Mouse (Mus musculus): ENCODE results near the gene Cdh13. TPM values are rescaled to one million over a fixed set of nuclear protein-coding genes. Genes with fewer than 3 reads are reported as not detected.

Gene Cdh13
- total RNA-seq, 4 experiments from 2014 or later: 81.0 to 97.1 (median 86.4) TPM

GRCm38 (mm10) chr8:118444651-118445207 lies 161.2 kb downstream of the Cdh13 start:
- no peak for DNase-seq (ENCODE audit: low spot score in 2 of 2)

DNA sequence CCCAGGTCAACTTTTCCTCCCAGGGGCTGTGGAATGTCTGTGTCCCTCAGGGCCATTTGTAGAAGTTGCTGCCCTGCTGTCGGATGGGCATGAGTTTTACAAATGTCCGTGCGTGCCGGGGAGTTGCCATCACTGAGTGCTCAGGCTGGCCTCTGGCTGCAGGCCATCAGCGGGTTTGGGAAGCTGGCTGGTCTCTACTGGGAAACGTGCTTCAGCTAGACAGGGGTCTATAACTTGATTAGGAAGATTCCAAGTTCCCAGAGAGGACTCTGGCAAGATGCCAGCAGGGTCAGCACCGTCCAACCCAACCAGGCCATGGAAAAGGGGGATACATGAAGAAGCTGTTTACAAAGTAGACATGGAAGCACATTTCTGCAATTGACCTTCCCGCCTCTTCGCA lies 163.0 kb downstream of the Cdh13 start:
- DNase-seq (ENCODE audit: low spot score in 2 of 2): no peak

DNA sequence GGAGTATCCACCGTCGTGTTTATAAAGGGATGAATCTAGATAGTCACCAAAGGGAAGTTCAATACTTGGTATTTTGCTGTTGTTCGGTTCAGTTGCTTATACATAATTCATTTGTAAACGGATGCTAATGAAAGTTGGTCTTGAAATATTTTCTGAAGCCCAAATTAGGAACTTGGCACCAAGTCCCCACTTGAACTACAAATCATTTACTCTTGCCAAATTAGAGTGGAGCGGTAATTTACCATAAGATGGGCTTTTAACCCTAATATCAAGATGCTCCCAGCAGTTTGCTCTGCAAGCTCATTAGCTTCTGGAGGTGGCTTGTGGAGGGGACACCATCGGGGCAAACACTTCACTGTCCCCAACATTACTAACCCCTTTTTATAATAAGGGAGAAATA lies 164.5 kb downstream of the Cdh13 start:
- DNase-seq (ENCODE audit: low spot score in 2 of 2): no peak

DNA sequence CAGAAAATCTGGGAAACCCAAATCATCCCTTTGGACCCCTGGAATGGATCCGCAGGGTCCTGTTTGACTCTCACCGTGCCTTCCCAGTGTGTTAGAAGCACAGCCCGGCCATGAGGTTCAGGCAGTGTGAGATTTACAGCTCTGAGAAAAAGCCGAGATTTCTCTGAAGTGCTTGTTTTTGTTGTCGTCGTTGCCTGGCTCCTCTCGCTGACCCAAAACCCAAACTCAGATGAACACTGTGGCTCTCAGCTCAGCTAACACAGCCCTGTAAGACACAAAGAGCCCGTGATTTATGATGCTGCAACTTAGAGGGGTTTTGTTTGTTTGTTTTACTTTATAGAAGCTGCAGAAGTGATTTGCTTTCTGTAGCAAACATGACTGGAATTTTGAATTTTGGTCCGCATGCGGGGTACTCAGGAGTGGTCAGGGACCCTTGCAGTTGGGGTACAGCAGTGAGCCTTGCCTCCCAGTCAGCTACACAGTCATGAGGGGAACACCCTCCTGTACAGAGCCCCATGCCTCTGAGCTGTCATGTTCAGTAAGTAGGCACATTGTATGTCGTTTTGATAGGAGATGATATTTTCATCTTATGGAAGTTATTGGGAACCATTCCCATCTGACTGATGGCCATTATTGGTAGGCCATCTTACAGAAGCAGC lies 169.0 kb downstream of the Cdh13 start:
- no peak for DNase-seq (ENCODE audit: low spot score in 2 of 2)

DNA sequence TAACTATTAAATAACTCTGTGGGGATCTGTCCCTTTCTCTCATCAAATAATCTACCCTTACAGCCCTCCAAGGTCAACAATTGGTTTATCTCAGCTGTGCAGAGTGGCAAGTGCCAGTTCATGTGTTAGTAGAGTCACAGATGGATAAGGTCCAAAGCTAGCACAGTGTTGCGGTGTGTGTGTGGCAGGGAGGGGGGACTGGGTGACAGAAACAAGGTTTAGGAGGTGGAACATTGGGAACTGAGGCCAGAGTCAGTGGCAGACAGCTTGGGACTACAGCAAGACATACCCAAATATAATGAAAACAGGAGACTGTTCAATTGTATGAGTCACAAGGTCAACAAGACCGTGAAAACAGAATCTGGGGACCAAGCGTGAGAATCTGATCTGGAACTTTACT lies 171.7 kb downstream of the Cdh13 start:
- no peak for DNase-seq (ENCODE audit: low spot score in 2 of 2)

- peak in 1 of 2 experiments; percentile 20 for DNase-seq (ENCODE audit: low spot score in 2 of 2)
These were observed 181.9 kb downstream of the Cdh13 start for GRCm38 (mm10) chr8:118465330-118465948.

- no peak for DNase-seq (ENCODE audit: low spot score in 2 of 2)
These were observed 194.1 kb downstream of the Cdh13 start for GRCm38 (mm10) chr8:118477587-118477986.

GRCm38 (mm10) chr8:118488735-118489134 lies 205.2 kb downstream of the Cdh13 start:
- no peak for DNase-seq (ENCODE audit: low spot score in 2 of 2)

GRCm38 (mm10) chr8:118502509-118502908 lies 219.0 kb downstream of the Cdh13 start:
- no peak for DNase-seq (ENCODE audit: low spot score in 2 of 2)

DNA sequence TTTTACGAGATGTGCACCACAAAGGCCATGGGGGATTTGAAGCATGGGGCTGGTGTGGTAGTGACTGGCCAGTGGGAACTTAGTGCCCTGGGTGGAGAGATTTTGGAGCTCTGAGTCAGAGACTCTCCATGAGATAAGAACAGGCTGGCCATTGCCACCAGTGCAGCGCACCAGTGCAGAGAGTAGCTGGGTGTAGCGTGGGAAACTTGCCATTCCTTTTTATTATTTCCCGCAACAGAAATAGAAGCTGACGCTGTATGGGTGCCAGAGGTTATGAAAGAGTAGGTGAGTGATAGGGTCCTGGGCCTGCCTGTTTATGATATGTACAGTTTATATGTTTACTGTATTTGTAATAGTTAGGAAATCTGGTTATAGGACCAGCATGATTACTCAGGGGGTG lies 225.9 kb downstream of the Cdh13 start:
- DNase-seq (ENCODE audit: low spot score in 2 of 2): no peak

DNA sequence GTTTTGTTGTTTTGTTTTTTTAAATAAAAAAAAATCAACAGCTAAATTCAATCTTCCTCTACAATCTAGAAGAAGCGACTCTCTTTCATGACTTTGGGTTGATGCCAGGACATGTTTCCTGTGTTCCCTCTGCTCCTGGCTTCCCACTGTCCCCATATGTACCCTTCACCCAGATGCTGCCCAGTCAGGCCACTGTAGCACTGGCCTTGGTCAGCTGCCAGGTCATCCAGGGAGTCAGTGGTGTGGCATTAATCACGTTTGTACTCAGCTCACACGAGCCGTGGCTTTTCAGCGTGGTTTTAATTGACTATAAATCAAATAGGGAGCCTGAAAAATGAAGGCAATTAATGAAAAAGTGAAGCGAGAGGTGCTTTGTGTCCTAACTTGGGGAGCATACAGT lies 229.7 kb downstream of the Cdh13 start:
- no peak for DNase-seq (ENCODE audit: low spot score in 2 of 2)

DNA sequence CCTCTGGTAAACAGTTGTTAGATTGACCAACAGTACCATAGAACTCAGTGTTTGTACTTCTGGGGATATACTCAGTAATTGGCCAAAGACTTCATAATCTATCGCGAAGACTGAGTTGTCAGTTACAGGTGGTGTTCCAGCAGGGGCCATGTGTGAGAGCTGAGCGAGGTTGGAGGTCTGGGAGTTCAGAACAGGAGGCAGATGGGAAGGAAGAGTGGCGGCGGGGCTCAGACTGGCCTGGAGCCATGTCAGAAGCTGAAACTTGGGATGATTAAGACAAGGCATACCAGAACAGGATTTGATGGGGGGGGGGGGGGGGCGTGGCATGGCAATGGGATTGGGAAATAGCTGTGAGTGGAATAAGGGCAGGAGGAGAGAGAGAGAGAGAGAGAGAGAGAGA lies 232.1 kb downstream of the Cdh13 start:
- DNase-seq (ENCODE audit: low spot score in 2 of 2): no peak

- DNase-seq (ENCODE audit: low spot score in 2 of 2): no peak
These were observed 233.5 kb downstream of the Cdh13 start for GRCm38 (mm10) chr8:118517071-118517470.

DNA sequence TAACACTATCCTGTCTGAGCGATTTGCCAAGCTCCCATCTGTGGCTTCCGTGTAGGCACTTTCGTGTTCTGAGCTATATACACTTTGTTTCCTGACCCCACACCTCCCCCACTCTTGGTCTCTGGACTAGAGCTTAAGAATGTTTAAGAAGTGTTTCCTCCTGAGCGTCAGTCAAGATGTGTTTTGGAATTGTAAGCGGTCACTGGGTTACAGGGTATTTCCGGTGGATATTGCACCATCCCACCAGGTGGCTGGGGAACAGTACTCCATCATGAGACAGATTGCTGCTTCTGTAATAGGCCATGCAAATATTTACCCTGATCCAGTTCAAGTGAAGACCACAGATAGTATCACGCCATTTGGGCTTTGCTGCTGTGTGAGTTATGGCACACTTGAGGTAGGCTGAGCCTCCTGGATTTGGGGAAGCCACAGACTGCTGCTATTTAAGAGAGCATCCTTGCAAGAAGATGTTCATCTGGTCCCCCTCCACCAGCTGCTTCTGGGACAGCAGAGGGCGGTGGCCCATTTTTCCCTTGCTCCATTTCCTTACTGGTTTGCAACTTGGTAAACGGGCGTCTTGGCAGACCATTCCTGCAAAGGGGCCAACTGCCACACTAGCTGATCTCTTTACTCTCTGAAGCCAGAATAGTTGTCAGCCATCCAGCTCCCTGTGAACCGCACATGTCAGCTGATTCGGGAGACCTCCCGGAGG lies 234.7 kb downstream of the Cdh13 start:
- DNase-seq (ENCODE audit: low spot score in 2 of 2): peak in 1 of 2 experiments; percentile 45

DNA sequence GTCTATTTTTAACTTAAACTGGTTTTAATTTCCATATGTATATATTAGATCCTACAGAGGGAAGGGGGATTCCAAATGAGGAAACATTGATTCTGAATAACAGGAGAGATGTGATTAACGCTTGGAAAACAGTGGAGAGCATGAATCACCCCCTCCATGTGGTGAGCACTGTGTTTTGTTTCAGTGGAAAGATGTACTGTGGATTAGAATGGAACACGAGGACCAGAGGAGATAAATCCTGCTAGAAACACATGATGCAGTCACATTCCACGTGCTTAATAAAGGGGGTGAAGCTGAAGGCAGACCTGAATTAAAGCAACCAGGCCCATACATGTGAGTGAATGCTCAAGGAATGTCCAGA lies 235.2 kb downstream of the Cdh13 start:
- DNase-seq (ENCODE audit: low spot score in 2 of 2): no peak

DNA sequence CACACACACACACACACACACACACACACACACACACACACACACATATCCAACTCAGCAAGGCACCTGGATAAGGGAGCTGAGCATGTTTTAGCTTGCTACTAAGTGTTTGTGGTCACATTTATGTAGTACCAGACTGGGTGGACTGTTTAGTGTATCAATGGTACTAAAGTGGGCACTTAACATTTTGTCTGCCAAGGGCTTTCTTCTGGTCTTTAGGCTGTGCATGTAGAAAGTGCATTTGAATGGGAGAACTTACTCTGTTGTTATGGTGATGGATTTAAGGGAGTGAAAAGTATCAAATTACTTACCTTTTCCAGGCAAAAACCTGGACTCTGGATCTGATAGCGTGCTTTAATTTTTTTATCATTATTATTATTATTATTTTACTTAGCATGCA lies 240.4 kb downstream of the Cdh13 start:
- DNase-seq (ENCODE audit: low spot score in 2 of 2): no peak

DNA sequence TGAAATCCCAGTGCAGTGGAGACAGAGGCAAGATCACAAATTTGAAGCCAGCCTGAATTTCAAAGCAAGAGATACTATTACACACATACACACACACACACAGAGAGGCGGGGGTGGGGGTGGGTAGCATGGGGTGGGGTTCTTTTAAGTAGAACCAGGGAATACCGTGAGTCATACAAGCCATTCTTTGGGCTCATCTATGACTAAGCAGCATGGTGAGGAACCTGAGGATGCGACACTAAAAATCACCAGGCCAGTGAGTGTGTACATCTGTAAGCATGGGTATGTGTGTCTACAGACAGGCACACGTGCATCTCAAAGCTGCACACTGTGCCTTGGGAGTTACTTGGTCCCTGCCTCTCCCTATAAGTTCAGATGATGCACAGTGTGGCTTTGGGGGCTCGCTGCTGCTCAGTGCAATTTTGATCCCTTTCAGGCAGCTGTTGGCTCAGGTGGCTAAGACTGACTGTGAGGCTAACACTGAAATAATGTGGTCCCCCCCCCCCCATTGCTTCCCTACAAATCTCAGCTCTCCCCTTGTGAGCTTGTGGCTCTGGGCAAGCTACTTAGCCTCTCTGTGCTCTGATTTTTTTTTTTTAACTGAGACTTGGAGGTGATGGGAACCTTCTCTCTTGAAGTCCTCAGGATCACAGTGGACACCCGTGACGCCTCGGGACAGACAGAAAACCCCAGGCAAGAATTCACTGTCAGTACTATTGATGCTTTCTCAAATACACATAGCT lies 255.5 kb downstream of the Cdh13 start:
- no peak for DNase-seq (ENCODE audit: low spot score in 2 of 2)

DNA sequence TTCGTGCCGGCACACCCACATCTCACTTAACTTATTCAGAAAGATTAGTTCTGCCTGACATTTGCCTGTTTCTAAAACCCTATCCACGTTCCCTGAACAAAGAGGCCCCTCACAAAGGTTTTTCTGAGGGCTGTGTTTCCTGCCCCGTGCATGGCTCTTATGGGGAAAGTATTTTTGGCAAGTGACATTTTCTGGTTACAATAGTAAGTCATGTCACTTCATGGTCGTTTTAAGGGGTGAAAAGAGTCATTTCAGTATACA lies 256.0 kb downstream of the Cdh13 start:
- DNase-seq (ENCODE audit: low spot score in 2 of 2): no peak

GRCm38 (mm10) chr8:118539941-118540340 lies 256.4 kb downstream of the Cdh13 start:
- no peak for DNase-seq (ENCODE audit: low spot score in 2 of 2)

GRCm38 (mm10) chr8:118552397-118552796 lies 268.9 kb downstream of the Cdh13 start:
- DNase-seq (ENCODE audit: low spot score in 2 of 2): no peak

GRCm38 (mm10) chr8:118552842-118553241 lies 269.3 kb downstream of the Cdh13 start:
- no peak for DNase-seq (ENCODE audit: low spot score in 2 of 2)

- DNase-seq (ENCODE audit: low spot score in 2 of 2): no peak
These were observed 280.5 kb downstream of the Cdh13 start for GRCm38 (mm10) chr8:118564024-118564423.
